Mouse (Mus musculus) lung, postnatal 0 days (tissue): ENCODE results near the gene Tjp2.

Source experiments
- CTCF ChIP-seq: IDR thresholded peaks from 2 replicates; pipeline ENCODE4 v1.5.1; 2016; ENCODE audit warnings: antibody characterized with exemption, mild to moderate bottlenecking
- EP300 ChIP-seq: IDR thresholded peaks from 2 replicates; pipeline ENCODE4 v1.6.1; 2016; ENCODE audit warnings: antibody characterized with exemption, mild to moderate bottlenecking, control low read depth

- TF ChIP-seq EP300, result no peak
- no peak for TF ChIP-seq CTCF
Measured at GRCm38 (mm10) chr19:24201848-24202247, 23.0 kb downstream of the Tjp2 start.
